In the genomic region with DNA sequence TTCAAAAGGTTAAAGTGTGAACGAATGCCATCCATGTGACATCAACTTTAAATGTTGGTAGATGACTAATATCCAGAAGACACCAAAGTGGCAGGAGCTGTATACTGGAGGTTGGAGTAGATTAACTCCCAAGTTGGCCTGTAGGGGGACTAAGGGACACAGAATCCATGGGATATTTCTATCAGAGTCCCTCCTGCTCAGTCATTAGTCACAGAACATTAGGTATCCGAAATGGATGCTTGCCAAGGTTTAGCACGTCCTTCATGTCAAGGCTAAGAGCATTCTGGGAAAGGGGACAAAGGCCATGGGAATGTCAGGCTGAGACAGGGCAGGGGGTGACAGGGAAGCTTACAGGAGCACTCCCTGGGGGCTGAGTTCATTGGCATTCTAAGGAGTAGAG, we compare ENCODE assay signal across 13 mouse cellular contexts.
DNase-seq lines count a peak whose midpoint lies in the region; ATAC-seq and TF ChIP-seq lines count a peak whose summit lies in the region.
"Had no signal": no experiment of that assay in that cellular context is flagged by ENCODE, and none has a peak within 500 bp of the region (broad histone marks: within the 10 kb centered on the region; RNA-seq: fewer than 3 reads in every experiment).

No protein-coding gene starts in this region.

- no peaks in the 10 kb centered on the region for H3K36me3 ChIP-seq in hindbrain, embryonic 11.5 days (ENCODE audit: control insufficient read depth, insufficient read depth, low read length)
- no peaks in the 10 kb centered on the region for H3K36me3 ChIP-seq in hindbrain, embryonic 10.5 days
- H3K36me3 ChIP-seq in midbrain, postnatal 0 days (ENCODE audit: insufficient read depth, low read length), result no peaks in the 10 kb centered on the region
- no peaks in the 10 kb centered on the region for H3K36me3 ChIP-seq in midbrain, embryonic 14.5 days (ENCODE audit: control insufficient read depth, insufficient read depth, low read length)
- no peaks in the 10 kb centered on the region for H3K36me3 ChIP-seq in forebrain, embryonic 15.5 days
- H3K36me3 ChIP-seq: embryonic facial prominence, embryonic 10.5 days; heart, embryonic 12.5 days; liver, embryonic 15.5 days; midbrain, embryonic 15.5 days had no signal

- H3K9ac ChIP-seq in hindbrain, embryonic 11.5 days (ENCODE audit: low read depth, low read length), result no peak overlapping the region
- H3K9ac ChIP-seq in midbrain, postnatal 0 days (replicated peaks; ENCODE audit: low read length, poor library complexity, severe bottlenecking), result no peak overlapping the region
- no peak overlapping the region for H3K9ac ChIP-seq in midbrain, embryonic 14.5 days (replicated peaks; ENCODE audit: low read length)
- no peak overlapping the region for H3K9ac ChIP-seq in forebrain, embryonic 15.5 days (replicated peaks)
- H3K9ac ChIP-seq: heart, embryonic 12.5 days; liver, embryonic 15.5 days; midbrain, embryonic 15.5 days had no signal

- H3K9me3 ChIP-seq in hindbrain, embryonic 11.5 days (ENCODE audit: control insufficient read depth, low read length), result no peaks in the 10 kb centered on the region
- no peaks in the 10 kb centered on the region for H3K9me3 ChIP-seq in hindbrain, embryonic 10.5 days
- H3K9me3 ChIP-seq in midbrain, postnatal 0 days (ENCODE audit: low read length), result no peaks in the 10 kb centered on the region
- H3K9me3 ChIP-seq in midbrain, embryonic 14.5 days (ENCODE audit: control insufficient read depth, low read length), result no peaks in the 10 kb centered on the region
- no peaks in the 10 kb centered on the region for H3K9me3 ChIP-seq in forebrain, embryonic 15.5 days
- H3K9me3 ChIP-seq: embryonic facial prominence, embryonic 10.5 days; heart, embryonic 12.5 days; liver, embryonic 15.5 days; midbrain, embryonic 15.5 days had no signal

- H3K4me1 ChIP-seq in hindbrain, embryonic 11.5 days (replicated peaks; ENCODE audit: control insufficient read depth, insufficient read depth, low read length), result no peaks in the 10 kb centered on the region
- peaks cover 13% of the 10 kb centered on the region; the same call in 1 of the 2 replicates for H3K4me1 ChIP-seq in hindbrain, embryonic 10.5 days (replicated peaks)
- H3K4me1 ChIP-seq in midbrain, postnatal 0 days (ENCODE audit: insufficient read depth, low read length), result no peaks in the 10 kb centered on the region
- no peaks in the 10 kb centered on the region for H3K4me1 ChIP-seq in midbrain, embryonic 14.5 days (ENCODE audit: control insufficient read depth, insufficient read depth, low read length)
- H3K4me1 ChIP-seq in forebrain, embryonic 15.5 days, result no peaks in the 10 kb centered on the region
- H3K4me1 ChIP-seq: liver, embryonic 15.5 days; midbrain, embryonic 15.5 days had no signal

- no peak overlapping the region for H3K4me3 ChIP-seq in hindbrain, embryonic 11.5 days (ENCODE audit: low read depth, low read length)
- no peak overlapping the region for H3K4me3 ChIP-seq in hindbrain, embryonic 10.5 days
- H3K4me3 ChIP-seq in midbrain, postnatal 0 days (ENCODE audit: low read depth, low read length), result no peak overlapping the region
- H3K4me3 ChIP-seq in midbrain, embryonic 14.5 days (replicated peaks; ENCODE audit: low read depth, low read length), result no peak overlapping the region
- H3K4me3 ChIP-seq in forebrain, embryonic 15.5 days, result no peak overlapping the region
- H3K4me3 ChIP-seq: embryonic facial prominence, embryonic 10.5 days; heart, embryonic 12.5 days; liver, embryonic 15.5 days; midbrain, embryonic 15.5 days had no signal

- TF ChIP-seq CTCF in midbrain, postnatal 0 days (IDR thresholded peaks at IDR 0.05), result no peak

- no peak for ATAC-seq in hindbrain, embryonic 11.5 days (ENCODE audit: low FRiP score)
- no peak for ATAC-seq in midbrain, postnatal 0 days (ENCODE audit: low FRiP score)
- no peak for ATAC-seq in midbrain, embryonic 14.5 days (ENCODE audit: low FRiP score, low TSS enrichment)
- peak; percentile 53; the same call in 1 of the 2 replicates for ATAC-seq in megakaryocyte progenitor cell, adult 5-6 weeks (replicated peaks; ENCODE audit: poor library complexity)
- ATAC-seq in forebrain, embryonic 15.5 days (replicated peaks), result no peak
- ATAC-seq: forebrain, embryonic 14.5 days; midbrain, embryonic 15.5 days had no signal

- no peaks in the 10 kb centered on the region for H3K27me3 ChIP-seq in hindbrain, embryonic 11.5 days (ENCODE audit: control insufficient read depth, insufficient read depth, low read length)
- no peaks in the 10 kb centered on the region; the same call in 1 of the 2 replicates for H3K27me3 ChIP-seq in hindbrain, embryonic 10.5 days (ENCODE audit: insufficient read depth, poor library complexity, severe bottlenecking)
- H3K27me3 ChIP-seq in midbrain, postnatal 0 days (ENCODE audit: insufficient read depth, low read length), result no peaks in the 10 kb centered on the region
- no peaks in the 10 kb centered on the region for H3K27me3 ChIP-seq in midbrain, embryonic 14.5 days (ENCODE audit: control insufficient read depth, insufficient read depth, low read length)
- no peaks in the 10 kb centered on the region for H3K27me3 ChIP-seq in forebrain, embryonic 15.5 days
- H3K27me3 ChIP-seq: heart, embryonic 12.5 days; liver, embryonic 15.5 days; midbrain, embryonic 15.5 days had no signal

- no peak overlapping the region for H3K4me2 ChIP-seq in hindbrain, embryonic 11.5 days (replicated peaks; ENCODE audit: low read depth, low read length)
- H3K4me2 ChIP-seq in midbrain, postnatal 0 days (ENCODE audit: low read depth, low read length, poor library complexity, severe bottlenecking), result no peak overlapping the region
- no peak overlapping the region for H3K4me2 ChIP-seq in midbrain, embryonic 14.5 days (ENCODE audit: low read length)
- no peak overlapping the region for H3K4me2 ChIP-seq in forebrain, embryonic 15.5 days (replicated peaks)
- H3K4me2 ChIP-seq: heart, embryonic 12.5 days; liver, embryonic 15.5 days; midbrain, embryonic 15.5 days had no signal

- H3K27ac ChIP-seq in hindbrain, embryonic 11.5 days (ENCODE audit: low read depth, low read length), result no peak overlapping the region
- H3K27ac ChIP-seq in hindbrain, embryonic 10.5 days, result no peak overlapping the region; the same call in 1 of the 2 replicates
- H3K27ac ChIP-seq in midbrain, postnatal 0 days (ENCODE audit: low read depth, low read length), result no peak overlapping the region
- H3K27ac ChIP-seq in midbrain, embryonic 14.5 days (replicated peaks; ENCODE audit: low read depth, low read length), result no peak overlapping the region
- H3K27ac ChIP-seq in forebrain, embryonic 15.5 days (replicated peaks), result no peak overlapping the region
- H3K27ac ChIP-seq: embryonic facial prominence, embryonic 10.5 days; liver, embryonic 15.5 days; midbrain, embryonic 15.5 days had no signal

- DNase-seq in hindbrain, embryonic 11.5 days (ENCODE audit: low spot score), result peak; percentile 25
- DNase-seq in hindbrain, embryonic 10.5 days (ENCODE audit: low spot score), result no peak
- DNase-seq in midbrain, postnatal 0 days (ENCODE audit: low spot score), result peak; percentile 23
- no peak for DNase-seq in midbrain, embryonic 14.5 days
- peak; percentile 15 for DNase-seq in brain, adult 2 months (ENCODE audit: low read depth, low spot score)
- DNase-seq in spleen, postnatal 4 days (ENCODE audit: low spot score in 2 of 2), result no peak

- 58% methylated on average over 3 of the region's 3 CpGs for WGBS in hindbrain, embryonic 11.5 days
- WGBS in hindbrain, embryonic 10.5 days, result 70% methylated on average over 3 of the region's 3 CpGs
- WGBS in midbrain, postnatal 0 days, result 66% methylated on average over 3 of the region's 3 CpGs
- 60% methylated on average over 3 of the region's 3 CpGs for WGBS in midbrain, embryonic 14.5 days
- 49% methylated on average over 3 of the region's 3 CpGs for WGBS in forebrain, embryonic 15.5 days

Comparison
In these comparisons a context has a peak if more than half of its experiments do, and no peak if none do; other contexts are left out.
1. DNase-seq: peak in hindbrain, embryonic 11.5 days (single experiment), midbrain, postnatal 0 days (single experiment) and brain, adult 2 months (single experiment); none in hindbrain, embryonic 10.5 days (single experiment), midbrain, embryonic 14.5 days (single experiment) and spleen, postnatal 4 days (0 of 2).